Mouse (Mus musculus) cerebellum, adult (tissue): ENCODE data around the gene Mecp2.
A peak's percentile ranks its signal among the peaks of the same experiment; 100 is the strongest.
"Not testable (repeated sequence)": the region's sequence is repeated elsewhere in the genome, so short reads cannot be mapped to it uniquely, and the experiment has no call there.

Source experiments
- ATAC-seq: cut with Nextera tagmentation; 2 replicates; pipeline ENCODE4 v1.9.2; 2017; ENCODE audit warnings: mild to moderate bottlenecking, moderate library complexity, mixed read lengths; ENCODE audit not compliant: insufficient number of reproducible peaks, low FRiP score, low TSS enrichment

The Mecp2 gene

GRCm38 (mm10) chrX:74135263-74135662 lies at the start of gene Mecp2:
Gene Mecp2 (minus strand): TSS chrX:74135363.
- not testable (repeated sequence) for ATAC-seq

DNA sequence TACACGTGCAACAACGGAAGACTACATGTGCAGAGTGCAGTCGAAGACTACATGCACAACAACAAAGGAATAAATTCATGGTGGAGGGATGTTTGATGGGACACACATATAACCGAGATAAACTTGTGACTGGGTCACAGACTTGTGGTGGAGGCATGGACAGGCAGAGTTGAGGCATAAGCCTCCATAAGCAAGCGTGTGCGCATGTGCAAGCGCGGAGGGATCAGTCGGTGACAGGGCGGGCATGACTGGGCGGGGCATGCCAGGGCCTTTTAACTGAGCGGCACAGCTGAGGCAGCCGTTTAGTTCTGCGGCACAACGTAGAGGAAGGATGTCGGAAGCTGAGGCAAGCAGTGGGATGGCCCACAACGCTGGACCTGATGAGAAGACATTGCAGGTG lies 41.8 kb upstream of the Mecp2 start, which contains the start of gene Tktl1:
Gene Tktl1 (plus strand): TSS at position 301 of the 400 bp plus-strand sequence.
- ATAC-seq = no peak

- no peak for ATAC-seq
These were observed 32.6 kb upstream of the Mecp2 start, which contains the start of gene Tex28 for GRCm38 (mm10) chrX:74167738-74168137. Gene Tex28 (minus strand): TSS chrX:74167838.

GRCm38 (mm10) chrX:74127164-74127563 lies 8.0 kb downstream of the Mecp2 start, which contains the start of gene Opn1mw:
Gene Opn1mw (plus strand): TSS chrX:74127464.
- no peak for ATAC-seq

DNA sequence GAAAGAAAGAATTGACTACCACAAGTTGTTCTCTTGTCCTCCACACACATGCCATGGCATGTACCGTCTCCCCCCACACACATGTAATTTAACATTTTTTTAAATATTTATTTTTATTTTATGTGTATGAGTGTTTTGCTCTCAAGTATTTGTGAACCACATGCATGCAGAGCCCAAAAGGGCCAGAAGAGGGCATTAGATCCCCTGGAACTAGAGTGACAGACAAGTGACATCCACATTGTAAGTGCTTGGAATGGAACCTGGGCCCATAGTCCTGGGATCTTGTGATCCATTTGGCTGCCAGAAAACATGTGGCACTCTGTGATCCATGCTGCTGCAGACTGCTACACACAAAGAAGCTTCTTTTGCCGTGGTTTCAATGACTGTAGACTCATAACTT lies 10.2 kb downstream of the Mecp2 start:
- no peak for ATAC-seq

- peak; percentile 86 for ATAC-seq
These were observed 19.7 kb downstream of the Mecp2 start for GRCm38 (mm10) chrX:74115511-74115910.

DNA sequence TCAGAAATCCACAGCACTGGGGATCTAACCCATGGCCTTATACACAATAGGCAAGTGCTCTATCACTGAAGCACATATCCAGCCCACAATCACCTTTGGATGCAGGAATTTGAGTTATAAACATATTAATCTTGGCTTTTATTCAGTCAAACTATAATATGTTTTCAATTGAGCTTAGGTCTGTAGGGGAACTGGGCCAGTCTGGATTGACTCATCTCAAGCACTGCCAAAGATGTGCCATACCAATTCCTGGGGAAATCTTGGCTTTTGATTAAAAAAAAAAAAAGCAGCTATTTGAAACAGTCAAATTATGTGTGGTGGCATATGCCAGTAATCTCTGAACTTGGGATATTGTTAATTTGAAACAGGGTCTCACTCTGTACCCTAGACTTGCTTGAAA lies 21.1 kb downstream of the Mecp2 start:
- no peak for ATAC-seq

- no peak for ATAC-seq
These were observed 26.4 kb downstream of the Mecp2 start for GRCm38 (mm10) chrX:74108747-74109146.

DNA sequence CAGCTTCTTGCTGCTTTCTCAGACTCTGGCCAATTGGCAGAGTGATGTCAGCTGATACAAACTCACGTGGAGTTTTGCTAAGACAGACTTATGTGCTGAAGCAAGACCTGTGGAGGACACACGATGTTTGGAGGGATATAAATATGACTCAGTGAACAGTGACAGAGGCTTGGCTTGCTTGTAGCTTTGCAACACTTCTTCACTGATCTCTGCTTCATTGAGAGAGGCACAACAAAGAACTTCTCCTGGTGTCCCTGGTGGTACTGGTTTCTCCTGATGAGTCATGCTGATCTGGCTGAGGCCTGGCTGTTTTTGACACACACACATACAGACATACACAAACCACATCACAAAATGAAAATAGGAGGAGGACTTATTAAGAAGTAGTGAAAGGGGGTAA lies 29.2 kb downstream of the Mecp2 start:
- ATAC-seq = no peak

DNA sequence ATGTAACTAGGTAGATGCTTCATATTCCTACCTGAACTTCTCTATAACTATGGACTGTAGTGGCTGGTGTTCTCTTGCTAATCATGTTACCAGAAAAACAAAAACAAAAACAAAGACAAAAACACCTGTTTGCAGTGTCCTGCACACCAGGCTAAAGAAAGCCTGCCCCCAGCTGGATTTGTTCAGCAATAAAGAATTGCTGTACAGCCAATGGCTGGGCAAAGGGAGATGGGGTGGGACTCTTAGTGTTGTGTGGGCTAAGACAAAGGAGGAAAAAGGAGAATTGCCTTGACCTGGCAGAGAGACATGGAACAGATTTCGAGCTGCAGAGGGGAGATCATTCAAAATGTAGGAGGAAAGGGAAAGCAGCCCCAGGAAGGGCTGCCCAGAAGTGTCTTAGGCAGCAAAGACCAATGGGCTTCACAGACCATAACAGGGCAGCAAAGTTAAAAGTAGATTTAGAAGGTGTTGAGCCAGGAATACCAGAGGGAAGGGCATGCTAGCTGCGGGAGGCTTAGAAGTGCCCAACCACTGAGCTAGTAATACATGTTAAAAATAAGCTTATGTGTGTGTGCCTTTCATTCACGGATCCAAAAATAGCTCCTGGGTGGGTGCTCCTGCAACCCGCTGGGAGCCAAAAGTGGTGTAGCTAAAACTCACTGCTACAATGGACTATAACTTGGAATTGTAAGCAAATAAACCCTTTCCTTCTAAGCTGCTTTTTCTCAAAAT lies 31.5 kb downstream of the Mecp2 start:
- no peak for ATAC-seq

GRCm38 (mm10) chrX:74095130-74095529 lies 40.0 kb downstream of the Mecp2 start:
- ATAC-seq = no peak

- ATAC-seq = peak; percentile 96
These were observed 49.5 kb downstream of the Mecp2 start for GRCm38 (mm10) chrX:74085601-74086038.

DNA sequence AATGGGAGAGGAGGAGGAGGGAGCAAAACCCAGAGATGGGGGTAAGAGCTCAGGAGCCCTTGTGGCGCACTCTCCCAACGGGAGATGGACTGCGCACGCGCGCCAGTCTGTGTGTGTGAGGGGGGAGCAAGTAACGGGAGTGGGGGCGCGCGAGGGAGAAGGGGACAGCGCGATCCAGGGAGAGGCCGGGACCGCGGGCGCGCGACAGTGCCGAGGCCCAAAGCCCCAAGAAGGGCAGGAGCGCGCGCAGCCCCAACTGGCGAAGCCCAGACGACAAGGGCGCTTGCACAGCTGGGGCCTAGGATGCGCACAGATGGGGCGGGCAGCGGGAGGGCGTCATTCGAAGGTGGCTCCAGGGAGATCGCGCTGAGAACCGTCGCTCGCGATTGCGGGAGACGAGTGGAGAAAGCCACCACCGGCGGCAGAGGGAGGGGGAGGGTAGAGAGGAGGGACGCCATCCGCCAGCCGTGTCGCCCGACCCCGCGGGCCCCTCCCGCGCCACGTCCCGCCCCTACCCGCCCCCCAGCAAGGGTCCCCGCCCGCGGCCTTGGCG lies 50.1 kb downstream of the Mecp2 start:
- ATAC-seq = peak; percentile 79

DNA sequence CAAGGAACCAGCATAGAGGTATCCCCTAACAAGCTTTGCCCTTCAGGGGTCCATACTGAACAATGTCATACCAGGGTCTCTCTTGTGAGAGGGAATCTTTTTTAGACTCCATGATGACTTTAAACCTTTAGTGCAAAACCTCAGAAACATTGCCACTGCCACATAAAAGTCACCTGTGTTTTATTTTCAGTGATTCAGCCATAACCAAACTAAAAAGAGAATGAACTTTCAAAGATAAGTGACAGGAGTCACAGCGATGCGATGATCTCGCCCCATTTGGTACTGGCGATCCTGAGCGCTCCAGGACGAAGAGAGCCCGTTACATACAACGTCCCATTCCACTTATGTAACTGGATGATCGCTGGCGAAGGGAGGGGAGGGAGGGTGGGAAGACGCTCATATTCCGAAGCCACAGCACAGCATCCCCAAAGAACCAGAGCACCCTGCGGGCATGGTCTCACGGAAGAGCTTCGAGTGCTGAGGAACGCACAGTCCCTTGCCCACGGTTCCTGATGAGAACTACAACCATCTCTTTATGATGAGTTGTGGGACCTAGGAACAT lies 50.8 kb downstream of the Mecp2 start:
- peak; percentile 51 for ATAC-seq

- no peak for ATAC-seq
These were observed 64.4 kb downstream of the Mecp2 start for GRCm38 (mm10) chrX:74070794-74071193.

GRCm38 (mm10) chrX:74067891-74068290 lies 67.3 kb downstream of the Mecp2 start:
- no peak for ATAC-seq

GRCm38 (mm10) chrX:74045107-74045506 lies 90.1 kb downstream of the Mecp2 start:
- ATAC-seq = no peak

- no peak for ATAC-seq
These were observed 97.3 kb downstream of the Mecp2 start for GRCm38 (mm10) chrX:74037702-74038375.

DNA sequence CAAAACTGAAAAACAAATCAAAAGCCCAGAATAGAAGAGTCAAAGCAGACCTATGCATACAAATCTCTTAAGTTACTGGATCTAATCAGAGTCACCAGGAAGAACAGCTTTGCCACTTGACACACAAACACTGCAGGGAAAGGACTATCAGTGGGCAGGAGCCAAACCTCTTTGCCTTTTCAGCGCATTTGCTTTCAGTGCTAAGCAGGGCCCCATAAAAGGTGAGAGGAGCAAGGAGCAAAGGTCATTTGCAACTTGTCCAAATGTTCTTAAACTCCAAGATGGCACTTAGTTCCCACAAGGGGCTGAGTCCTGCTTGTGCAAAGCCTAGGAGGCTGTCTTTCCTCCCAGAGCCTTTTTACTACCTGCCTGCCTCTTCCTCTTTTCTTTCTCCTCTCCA lies 105.2 kb downstream of the Mecp2 start:
- no peak for ATAC-seq

DNA sequence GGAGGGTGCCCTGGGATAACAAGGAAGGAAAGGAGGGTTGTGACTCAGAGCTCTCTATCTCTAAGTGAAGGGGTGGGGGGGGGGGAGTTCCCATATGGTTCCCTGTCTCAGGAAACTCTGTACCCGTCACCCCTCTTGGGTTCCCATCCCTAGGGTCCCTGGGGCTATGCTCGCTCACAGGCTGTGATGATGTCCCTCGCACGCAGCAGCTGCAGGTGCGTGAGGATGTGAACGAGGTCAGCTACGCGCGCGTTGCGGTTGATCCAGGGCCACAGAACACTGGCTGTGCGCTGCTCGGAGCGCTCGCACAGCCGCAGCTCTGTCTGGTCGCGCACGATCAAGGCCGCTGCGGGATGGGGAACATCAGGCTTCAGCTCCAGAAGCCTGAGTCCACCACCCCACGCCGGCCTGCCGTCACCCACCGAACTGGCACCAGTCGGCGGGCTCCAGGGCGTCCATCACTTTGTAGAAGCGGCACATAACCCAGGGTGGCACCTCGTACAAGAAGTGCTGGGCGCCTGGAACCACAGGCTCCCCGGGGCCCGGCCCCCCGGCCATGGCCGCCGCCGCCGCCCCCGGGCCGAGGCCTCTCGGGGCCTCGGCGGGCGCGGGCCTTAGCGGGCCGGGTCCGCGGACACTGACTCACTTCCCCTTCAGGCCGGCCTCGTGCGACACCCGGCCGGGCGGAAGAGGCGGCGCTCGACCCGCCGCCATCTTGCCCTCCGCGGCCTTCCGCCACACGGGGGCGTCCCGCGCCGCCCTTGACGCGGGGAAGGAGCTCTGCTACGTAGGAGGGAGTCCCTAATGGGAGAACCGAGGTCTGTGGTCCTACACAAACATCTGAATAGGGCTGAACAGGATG lies 111.7 kb downstream of the Mecp2 start, which contains the start of gene Irak1:
Gene Irak1 (minus strand): TSS at position 731 of the 862 bp plus-strand sequence.
- ATAC-seq = peak; percentile 87
